Mouse (Mus musculus): ENCODE results near the gene Lrrc3c. TPM values are rescaled to one million over a fixed set of nuclear protein-coding genes. Genes with fewer than 3 reads are reported as not detected.
A peak's percentile ranks its signal among the peaks of the same experiment; 100 is the strongest.

Gene Lrrc3c
- polyA plus RNA-seq (2015; fragmentation: Nextera tagmentation; extraction: Ambion mirVana): not detected in 2 replicates

GRCm38 (mm10) chr11:98597991-98598390 lies at the start of gene Lrrc3c:
TSS of gene Lrrc3c (plus strand) at chr11:98598291.
- Histone ChIP-seq H3K27ac (no peak within 1 kb of the TSS), H3K9me3 (replicated peaks) (no peaks in the 10 kb centered on the region), H3K4me1 (replicated peaks) (peaks cover 30% of the 10 kb centered on the region), H3K36me3 (no peaks in the 10 kb centered on the region), H3K4me2 (peak within 1 kb of the TSS; percentile 27), H3K4me3 (no peak within 1 kb of the TSS), H3K9ac (no peak within 1 kb of the TSS), H3K27me3 (peaks cover 20% of the 10 kb centered on the region)
- WGBS: 82% methylated on average over 8 of the region's 8 CpGs
- ATAC-seq (replicated peaks; ENCODE audit: insufficient number of reproducible peaks, insufficient read depth, low FRiP score, low read depth): no peak

GRCm38 (mm10) chr11:98549363-98549762 lies 48.7 kb upstream of the Lrrc3c start:
- 59% methylated on average over 4 of the region's 4 CpGs for WGBS
- Histone ChIP-seq H3K9ac (no peak overlapping the region), H3K4me1 (replicated peaks) (peaks cover 17% of the 10 kb centered on the region), H3K4me3 (no peak overlapping the region), H3K36me3 (no peaks in the 10 kb centered on the region), H3K4me2 (no peak overlapping the region), H3K27ac (no peak overlapping the region), H3K27me3 (peaks cover 52% of the 10 kb centered on the region), H3K9me3 (replicated peaks) (no peaks in the 10 kb centered on the region)
- ATAC-seq (replicated peaks; ENCODE audit: insufficient number of reproducible peaks, insufficient read depth, low FRiP score, low read depth): no peak

GRCm38 (mm10) chr11:98550311-98550974 lies 47.6 kb upstream of the Lrrc3c start:
- Histone ChIP-seq H3K36me3 (no peaks in the 10 kb centered on the region), H3K4me1 (replicated peaks) (peaks cover 14% of the 10 kb centered on the region), H3K27me3 (peaks cover 49% of the 10 kb centered on the region), H3K4me3 (peak overlapping the region; percentile 76), H3K27ac (no peak overlapping the region), H3K4me2 (peak overlapping the region; percentile 68), H3K9me3 (replicated peaks) (no peaks in the 10 kb centered on the region), H3K9ac (peak overlapping the region; percentile 69; the same call in 1 of the 2 replicates)
- ATAC-seq (replicated peaks; ENCODE audit: insufficient number of reproducible peaks, insufficient read depth, low FRiP score, low read depth): no peak
- WGBS: 17% methylated on average over 20 of the region's 20 CpGs

- Histone ChIP-seq H3K36me3 (no peaks in the 10 kb centered on the region), H3K27me3 (peaks cover 41% of the 10 kb centered on the region), H3K4me3 (peak within 1 kb of the TSS; percentile 76), H3K4me1 (replicated peaks) (peaks cover 7% of the 10 kb centered on the region), H3K4me2 (peak within 1 kb of the TSS; percentile 68), H3K9ac (peak within 1 kb of the TSS; percentile 69), H3K27ac (peak within 1 kb of the TSS; percentile 85), H3K9me3 (replicated peaks) (no peaks in the 10 kb centered on the region)
- WGBS: 2% methylated on average over 51 of the region's 51 CpGs
- peak; percentile 96 for ATAC-seq (replicated peaks; ENCODE audit: insufficient number of reproducible peaks, insufficient read depth, low FRiP score, low read depth)
Measured at GRCm38 (mm10) chr11:98550975-98551828, 46.9 kb upstream of the Lrrc3c start, which contains the start of gene Zpbp2. TSS of gene Zpbp2 (plus strand) at chr11:98551097.

GRCm38 (mm10) chr11:98553966-98554365 lies 44.1 kb upstream of the Lrrc3c start:
- Histone ChIP-seq H3K27me3 (peaks cover 16% of the 10 kb centered on the region), H3K36me3 (no peaks in the 10 kb centered on the region), H3K27ac (no peak overlapping the region), H3K4me1 (replicated peaks) (peaks cover 7% of the 10 kb centered on the region), H3K4me3 (no peak overlapping the region), H3K9me3 (replicated peaks) (no peaks in the 10 kb centered on the region), H3K9ac (no peak overlapping the region), H3K4me2 (no peak overlapping the region)
- WGBS: 84% methylated on average over 4 of the region's 4 CpGs
- no peak for ATAC-seq (replicated peaks; ENCODE audit: insufficient number of reproducible peaks, insufficient read depth, low FRiP score, low read depth)

- no peak for ATAC-seq (replicated peaks; ENCODE audit: insufficient number of reproducible peaks, insufficient read depth, low FRiP score, low read depth)
- no peaks in the 10 kb centered on the region for H3K36me3 ChIP-seq
- no peak overlapping the region for H3K9ac ChIP-seq
- no peak overlapping the region for H3K4me3 ChIP-seq
- peaks cover 4% of the 10 kb centered on the region for H3K27me3 ChIP-seq
- H3K4me1 ChIP-seq (replicated peaks): peaks cover 7% of the 10 kb centered on the region
- 68% methylated on average over 12 of the region's 12 CpGs for WGBS
- no peaks in the 10 kb centered on the region for H3K9me3 ChIP-seq (replicated peaks)
- H3K27ac ChIP-seq: no peak overlapping the region
- no peak overlapping the region for H3K4me2 ChIP-seq
Measured at GRCm38 (mm10) chr11:98555124-98555700, 42.9 kb upstream of the Lrrc3c start.

GRCm38 (mm10) chr11:98560942-98561341 lies 37.1 kb upstream of the Lrrc3c start:
- 0 out of 2 replicates have a peak overlapping the region, but pooled peaks have one; percentile 21 for H3K27ac ChIP-seq

GRCm38 (mm10) chr11:98563025-98563424 lies 35.1 kb upstream of the Lrrc3c start:
- no peaks in the 10 kb centered on the region for H3K27me3 ChIP-seq
- H3K4me3 ChIP-seq: no peak overlapping the region
- no peak overlapping the region for H3K27ac ChIP-seq
- H3K9me3 ChIP-seq (replicated peaks): no peaks in the 10 kb centered on the region
- WGBS: 76% methylated on average over 3 of the region's 3 CpGs
- peaks cover 6% of the 10 kb centered on the region; the same call in 1 of the 2 replicates for H3K4me1 ChIP-seq (replicated peaks)
- no peak overlapping the region for H3K4me2 ChIP-seq
- no peak overlapping the region for H3K9ac ChIP-seq
- no peak for ATAC-seq (replicated peaks; ENCODE audit: insufficient number of reproducible peaks, insufficient read depth, low FRiP score, low read depth)
- H3K36me3 ChIP-seq: no peaks in the 10 kb centered on the region

More at GRCm38 (mm10) chr11:98560942-98561341, 37.1 kb upstream of the Lrrc3c start:
- no peak for ATAC-seq (replicated peaks; ENCODE audit: insufficient number of reproducible peaks, insufficient read depth, low FRiP score, low read depth)
- no peak overlapping the region for H3K4me2 ChIP-seq
- H3K9me3 ChIP-seq (replicated peaks): no peaks in the 10 kb centered on the region
- H3K27me3 ChIP-seq: no peaks in the 10 kb centered on the region
- peaks cover 6% of the 10 kb centered on the region; the same call in 1 of the 2 replicates for H3K4me1 ChIP-seq (replicated peaks)
- no peak overlapping the region for H3K9ac ChIP-seq
- H3K36me3 ChIP-seq: no peaks in the 10 kb centered on the region
- no peak overlapping the region for H3K4me3 ChIP-seq
- 18% methylated on average over 7 of the region's 7 CpGs for WGBS

GRCm38 (mm10) chr11:98563921-98564414 lies 34.1 kb upstream of the Lrrc3c start:
- Histone ChIP-seq H3K4me2 (no peak overlapping the region), H3K36me3 (no peaks in the 10 kb centered on the region), H3K9me3 (replicated peaks) (no peaks in the 10 kb centered on the region), H3K27ac (no peak overlapping the region), H3K27me3 (no peaks in the 10 kb centered on the region), H3K9ac (no peak overlapping the region), H3K4me1 (replicated peaks) (peaks cover 6% of the 10 kb centered on the region; the same call in 1 of the 2 replicates), H3K4me3 (no peak overlapping the region)
- ATAC-seq (replicated peaks; ENCODE audit: insufficient number of reproducible peaks, insufficient read depth, low FRiP score, low read depth): no peak
- 66% methylated on average over 13 of the region's 13 CpGs for WGBS

GRCm38 (mm10) chr11:98568326-98568725 lies 29.8 kb upstream of the Lrrc3c start:
- H3K27ac ChIP-seq: no peak overlapping the region
- no peaks in the 10 kb centered on the region for H3K9me3 ChIP-seq (replicated peaks)
- H3K4me3 ChIP-seq: no peak overlapping the region
- 0 out of 2 replicates have a peak, but pooled peaks cover 3% of the 10 kb centered on the region for H3K27me3 ChIP-seq
- 81% methylated on average over 8 of the region's 8 CpGs for WGBS
- H3K36me3 ChIP-seq: no peaks in the 10 kb centered on the region
- no peaks in the 10 kb centered on the region for H3K4me1 ChIP-seq (replicated peaks)
- no peak overlapping the region for H3K4me2 ChIP-seq
- H3K9ac ChIP-seq: no peak overlapping the region
- ATAC-seq (replicated peaks; ENCODE audit: insufficient number of reproducible peaks, insufficient read depth, low FRiP score, low read depth): no peak

- Histone ChIP-seq H3K36me3 (no peaks in the 10 kb centered on the region), H3K9ac (no peak overlapping the region), H3K4me1 (replicated peaks) (no peaks in the 10 kb centered on the region), H3K27me3 (0 out of 2 replicates have a peak, but pooled peaks cover 3% of the 10 kb centered on the region), H3K27ac (no peak overlapping the region), H3K4me3 (no peak overlapping the region), H3K4me2 (no peak overlapping the region), H3K9me3 (replicated peaks) (no peaks in the 10 kb centered on the region)
- ATAC-seq (replicated peaks; ENCODE audit: insufficient number of reproducible peaks, insufficient read depth, low FRiP score, low read depth): no peak
- WGBS: 68% methylated on average over 6 of the region's 6 CpGs
Measured at GRCm38 (mm10) chr11:98569461-98569860, 28.6 kb upstream of the Lrrc3c start.
